Mouse (Mus musculus) ES-E14 (cell line): ENCODE data around the gene Nr5a2.

Experiments
- CHD2 ChIP-seq: IDR thresholded peaks from 2 replicates; pipeline ENCODE4 v1.6.1; 2014; ENCODE audit warnings: mild to moderate bottlenecking, low read depth, low read length, inconsistent platforms
- ZNF384 ChIP-seq: IDR thresholded peaks from 2 replicates; pipeline ENCODE4 v1.6.1; 2012; ENCODE audit warnings: low read depth, low read length, inconsistent platforms

- no peak for TF ChIP-seq ZNF384
- no peak for TF ChIP-seq CHD2
These were observed 32.8 kb downstream of the Nr5a2 start for GRCm38 (mm10) chr1:136927428-136927827.
